Mouse (Mus musculus): ENCODE results near the gene Kbtbd2. TPM values are rescaled to one million over a fixed set of nuclear protein-coding genes. Genes with fewer than 3 reads are reported as not detected.

Gene Kbtbd2
- polyA plus RNA-seq, 1 experiment from 2014 or later, result 24.8 TPM

- Histone ChIP-seq H3K36me3 (ENCODE audit: insufficient read depth, low read length) (peaks cover 14% of the 10 kb centered on the region), H3K9ac (replicated peaks; ENCODE audit: low read length) (peak within 1 kb of the TSS; percentile 93), H3K27ac (ENCODE audit: low read length) (peak within 1 kb of the TSS; percentile 80), H3K4me3 (ENCODE audit: low read length) (peak within 1 kb of the TSS; percentile 79), H3K27me3 (ENCODE audit: insufficient read depth, low read length) (no peaks in the 10 kb centered on the region), H3K4me1 (ENCODE audit: insufficient read depth, low read length) (peaks cover 6% of the 10 kb centered on the region; the same call in 1 of the 2 replicates), H3K4me2 (replicated peaks; ENCODE audit: low read depth, low read length) (peak within 1 kb of the TSS; percentile 68), H3K9me3 (ENCODE audit: low read length) (no peaks in the 10 kb centered on the region)
- peak; percentile 99 for ATAC-seq (ENCODE audit: low FRiP score, low TSS enrichment)
- WGBS, result 0% methylated on average over 49 of the region's 58 CpGs
Observed at GRCm38 (mm10) chr6:56831697-56832406, 34.2 kb upstream of the Kbtbd2 start, which contains the start of gene Fkbp9. Gene Fkbp9, plus strand, starts transcription at chr6:56832059.

GRCm38 (mm10) chr6:56825657-56826056 is 28.0 kb upstream of the Kbtbd2 start:
- no peak overlapping the region for H3K27ac ChIP-seq (ENCODE audit: low read length)
- no peak overlapping the region for H3K4me2 ChIP-seq (replicated peaks; ENCODE audit: low read depth, low read length)
- H3K27me3 ChIP-seq (ENCODE audit: insufficient read depth, low read length), result no peaks in the 10 kb centered on the region
- H3K9me3 ChIP-seq (ENCODE audit: low read length), result no peaks in the 10 kb centered on the region
- 48% methylated on average over 3 of the region's 3 CpGs for WGBS
- ATAC-seq (ENCODE audit: low FRiP score, low TSS enrichment), result no peak
- no peaks in the 10 kb centered on the region for H3K4me1 ChIP-seq (ENCODE audit: insufficient read depth, low read length)
- no peaks in the 10 kb centered on the region for H3K36me3 ChIP-seq (ENCODE audit: insufficient read depth, low read length)
- H3K4me3 ChIP-seq (ENCODE audit: low read length), result no peak overlapping the region
- H3K9ac ChIP-seq (replicated peaks; ENCODE audit: low read length), result no peak overlapping the region

- no peak for ATAC-seq (ENCODE audit: low FRiP score, low TSS enrichment)
- no peak overlapping the region for H3K27ac ChIP-seq (ENCODE audit: low read length)
- WGBS, result 83% methylated on average over 2 of the region's 2 CpGs
Observed at GRCm38 (mm10) chr6:56819124-56819487, 21.5 kb upstream of the Kbtbd2 start.

GRCm38 (mm10) chr6:56818436-56819123 is 21.0 kb upstream of the Kbtbd2 start:
- H3K4me2 ChIP-seq (replicated peaks; ENCODE audit: low read depth, low read length), result no peak overlapping the region
- no peak overlapping the region for H3K4me3 ChIP-seq (ENCODE audit: low read length)
- ATAC-seq (ENCODE audit: low FRiP score, low TSS enrichment), result no peak
- H3K36me3 ChIP-seq (ENCODE audit: insufficient read depth, low read length), result no peaks in the 10 kb centered on the region
- 84% methylated on average over 5 of the region's 5 CpGs for WGBS
- no peaks in the 10 kb centered on the region for H3K9me3 ChIP-seq (ENCODE audit: low read length)
- H3K27ac ChIP-seq (ENCODE audit: low read length), result no peak overlapping the region
- H3K9ac ChIP-seq (replicated peaks; ENCODE audit: low read length), result no peak overlapping the region
- no peaks in the 10 kb centered on the region for H3K4me1 ChIP-seq (ENCODE audit: insufficient read depth, low read length)
- H3K27me3 ChIP-seq (ENCODE audit: insufficient read depth, low read length), result no peaks in the 10 kb centered on the region

More at GRCm38 (mm10) chr6:56819124-56819487, 21.5 kb upstream of the Kbtbd2 start:
- no peak overlapping the region for H3K4me3 ChIP-seq (ENCODE audit: low read length)
- no peaks in the 10 kb centered on the region for H3K4me1 ChIP-seq (ENCODE audit: insufficient read depth, low read length)
- H3K9ac ChIP-seq (replicated peaks; ENCODE audit: low read length), result no peak overlapping the region
- no peaks in the 10 kb centered on the region for H3K27me3 ChIP-seq (ENCODE audit: insufficient read depth, low read length)
- H3K36me3 ChIP-seq (ENCODE audit: insufficient read depth, low read length), result no peaks in the 10 kb centered on the region
- H3K4me2 ChIP-seq (replicated peaks; ENCODE audit: low read depth, low read length), result no peak overlapping the region
- no peaks in the 10 kb centered on the region for H3K9me3 ChIP-seq (ENCODE audit: low read length)

- Histone ChIP-seq H3K9me3 (ENCODE audit: low read length) (no peaks in the 10 kb centered on the region), H3K4me1 (ENCODE audit: insufficient read depth, low read length) (no peaks in the 10 kb centered on the region), H3K27me3 (ENCODE audit: insufficient read depth, low read length) (no peaks in the 10 kb centered on the region), H3K4me3 (ENCODE audit: low read length) (no peak overlapping the region), H3K9ac (replicated peaks; ENCODE audit: low read length) (no peak overlapping the region), H3K4me2 (replicated peaks; ENCODE audit: low read depth, low read length) (no peak overlapping the region), H3K27ac (ENCODE audit: low read length) (no peak overlapping the region), H3K36me3 (ENCODE audit: insufficient read depth, low read length) (no peaks in the 10 kb centered on the region)
- no peak for ATAC-seq (ENCODE audit: low FRiP score, low TSS enrichment)
- 60% methylated on average over 2 of the region's 2 CpGs for WGBS
Observed at GRCm38 (mm10) chr6:56813332-56813731, 15.7 kb upstream of the Kbtbd2 start.

GRCm38 (mm10) chr6:56808656-56809055 is 11.0 kb upstream of the Kbtbd2 start:
- H3K27ac ChIP-seq (ENCODE audit: low read length), result no peak overlapping the region
- H3K4me3 ChIP-seq (ENCODE audit: low read length), result no peak overlapping the region
- 7% methylated on average over 3 of the region's 3 CpGs for WGBS
- H3K4me2 ChIP-seq (replicated peaks; ENCODE audit: low read depth, low read length), result no peak overlapping the region
- no peaks in the 10 kb centered on the region for H3K4me1 ChIP-seq (ENCODE audit: insufficient read depth, low read length)
- no peaks in the 10 kb centered on the region for H3K36me3 ChIP-seq (ENCODE audit: insufficient read depth, low read length)
- H3K27me3 ChIP-seq (ENCODE audit: insufficient read depth, low read length), result no peaks in the 10 kb centered on the region
- ATAC-seq (ENCODE audit: low FRiP score, low TSS enrichment), result peak; percentile 89
- no peaks in the 10 kb centered on the region for H3K9me3 ChIP-seq (ENCODE audit: low read length)
- no peak overlapping the region for H3K9ac ChIP-seq (replicated peaks; ENCODE audit: low read length)

GRCm38 (mm10) chr6:56806195-56806594 is 8.6 kb upstream of the Kbtbd2 start:
- 61% methylated on average over 2 of the region's 2 CpGs for WGBS
- no peaks in the 10 kb centered on the region for H3K9me3 ChIP-seq (ENCODE audit: low read length)
- H3K4me1 ChIP-seq (ENCODE audit: insufficient read depth, low read length), result no peaks in the 10 kb centered on the region
- H3K27me3 ChIP-seq (ENCODE audit: insufficient read depth, low read length), result no peaks in the 10 kb centered on the region
- no peak overlapping the region for H3K4me2 ChIP-seq (replicated peaks; ENCODE audit: low read depth, low read length)
- no peaks in the 10 kb centered on the region for H3K36me3 ChIP-seq (ENCODE audit: insufficient read depth, low read length)
- H3K4me3 ChIP-seq (ENCODE audit: low read length), result no peak overlapping the region
- no peak overlapping the region for H3K9ac ChIP-seq (replicated peaks; ENCODE audit: low read length)
- no peak overlapping the region for H3K27ac ChIP-seq (ENCODE audit: low read length)
- no peak for ATAC-seq (ENCODE audit: low FRiP score, low TSS enrichment)

- Histone ChIP-seq H3K4me3 (ENCODE audit: low read length) (no peak overlapping the region), H3K4me1 (ENCODE audit: insufficient read depth, low read length) (no peaks in the 10 kb centered on the region), H3K27me3 (ENCODE audit: insufficient read depth, low read length) (no peaks in the 10 kb centered on the region), H3K27ac (ENCODE audit: low read length) (no peak overlapping the region), H3K36me3 (ENCODE audit: insufficient read depth, low read length) (no peaks in the 10 kb centered on the region), H3K4me2 (replicated peaks; ENCODE audit: low read depth, low read length) (no peak overlapping the region), H3K9ac (replicated peaks; ENCODE audit: low read length) (no peak overlapping the region), H3K9me3 (ENCODE audit: low read length) (no peaks in the 10 kb centered on the region)
- WGBS, result 90% methylated on average over 4 of the region's 4 CpGs
- no peak for ATAC-seq (ENCODE audit: low FRiP score, low TSS enrichment)
Observed at GRCm38 (mm10) chr6:56805026-56805425, 7.4 kb upstream of the Kbtbd2 start.

- no peaks in the 10 kb centered on the region for H3K36me3 ChIP-seq (ENCODE audit: insufficient read depth, low read length)
- ATAC-seq (ENCODE audit: low FRiP score, low TSS enrichment), result no peak
- peak overlapping the region; percentile 82 for H3K4me3 ChIP-seq (ENCODE audit: low read length)
- no peaks in the 10 kb centered on the region for H3K9me3 ChIP-seq (ENCODE audit: low read length)
- H3K27ac ChIP-seq (ENCODE audit: low read length), result peak overlapping the region; percentile 100
- 9% methylated on average over 8 of the region's 8 CpGs for WGBS
- peak overlapping the region; percentile 98 for H3K9ac ChIP-seq (replicated peaks; ENCODE audit: low read length)
- H3K27me3 ChIP-seq (ENCODE audit: insufficient read depth, low read length), result no peaks in the 10 kb centered on the region
- peak overlapping the region; percentile 82 for H3K4me2 ChIP-seq (replicated peaks; ENCODE audit: low read depth, low read length)
- H3K4me1 ChIP-seq (ENCODE audit: insufficient read depth, low read length), result peaks cover 22% of the 10 kb centered on the region
Observed at GRCm38 (mm10) chr6:56798152-56798465, 496 bp upstream of the Kbtbd2 start.

- peak overlapping the region; percentile 98 for H3K9ac ChIP-seq (replicated peaks; ENCODE audit: low read length)
- H3K4me2 ChIP-seq (replicated peaks; ENCODE audit: low read depth, low read length), result peak overlapping the region; percentile 82
- no peaks in the 10 kb centered on the region for H3K9me3 ChIP-seq (ENCODE audit: low read length)
- under 1% methylated on average over 16 of the region's 16 CpGs for WGBS
- H3K4me1 ChIP-seq (ENCODE audit: insufficient read depth, low read length), result peaks cover 22% of the 10 kb centered on the region
- H3K27ac ChIP-seq (ENCODE audit: low read length), result peak overlapping the region; percentile 100
- H3K36me3 ChIP-seq (ENCODE audit: insufficient read depth, low read length), result no peaks in the 10 kb centered on the region
- peak overlapping the region; percentile 82 for H3K4me3 ChIP-seq (ENCODE audit: low read length)
- ATAC-seq (ENCODE audit: low FRiP score, low TSS enrichment), result peak; percentile 24; the same call in 1 of the 2 replicates
- H3K27me3 ChIP-seq (ENCODE audit: insufficient read depth, low read length), result no peaks in the 10 kb centered on the region
Observed at GRCm38 (mm10) chr6:56796668-56797141, 908 bp downstream of the Kbtbd2 start.
